Mouse (Mus musculus) midbrain, postnatal 0 days (tissue): ENCODE results near the gene Hif3a. TPM values are rescaled to one million over a fixed set of nuclear protein-coding genes. Genes with fewer than 3 reads are reported as not detected.

Source experiments
- ATAC-seq: fragments of 200-750 bp; cut with Nextera tagmentation; 2 replicates; pipeline ENCODE4 v1.8.0; 2017; ENCODE audit warnings: moderate number of reproducible peaks, mild to moderate bottlenecking, moderate TSS enrichment, moderate library complexity; ENCODE audit not compliant: low FRiP score
- DNase-seq: peaks from one replicate; pipeline ENCODE4 v3.0.0-alpha.2; 2015; ENCODE audit warnings: low spot score
- H3K27ac ChIP-seq: fragments of 300-500 bp; sonication (generic); 2 replicates; pipeline ENCODE4 v1.5.1; 2014; ENCODE audit warnings: low read depth, mild to moderate bottlenecking, low read length, mixed read lengths
- H3K27me3 ChIP-seq: fragments of 300-500 bp; sonication (generic); 2 replicates; pipeline ENCODE4 v1.6.1; 2014; ENCODE audit warnings: low read length, control low read depth, mixed read lengths; ENCODE audit not compliant: insufficient read depth
- H3K36me3 ChIP-seq: fragments of 300-500 bp; sonication (generic); 2 replicates; pipeline ENCODE4 v1.6.1; 2014; ENCODE audit warnings: low read length, control low read depth, mixed read lengths; ENCODE audit not compliant: insufficient read depth
- H3K4me1 ChIP-seq: fragments of 300-500 bp; sonication (generic); 2 replicates; pipeline ENCODE4 v1.6.1; 2014; ENCODE audit warnings: mild to moderate bottlenecking, control low read depth, antibody characterized with exemption, low read length, mixed read lengths; ENCODE audit not compliant: insufficient read depth
- H3K4me2 ChIP-seq: fragments of 300-500 bp; sonication (generic); 2 replicates; pipeline ENCODE4 v1.6.1; 2014; ENCODE audit warnings: low read depth, mild to moderate bottlenecking, low read length, mixed read lengths; ENCODE audit not compliant: poor library complexity, severe bottlenecking
- H3K4me3 ChIP-seq: fragments of 300-500 bp; sonication (generic); 2 replicates; pipeline ENCODE4 v1.5.1; 2014; ENCODE audit warnings: low read depth, mild to moderate bottlenecking, low read length, moderate library complexity
- H3K9ac ChIP-seq: fragments of 300-500 bp; sonication (generic); replicated peaks from 2 replicates; pipeline ENCODE4 v1.6.1; 2014; ENCODE audit warnings: mild to moderate bottlenecking, low read length, moderate library complexity, mixed read lengths; ENCODE audit not compliant: poor library complexity, severe bottlenecking
- H3K9me3 ChIP-seq: fragments of 300-500 bp; sonication (generic); 2 replicates; pipeline ENCODE4 v1.6.1; 2016; ENCODE audit warnings: low read length, control low read depth
- CTCF ChIP-seq: IDR thresholded peaks from 2 replicates; pipeline ENCODE4 v1.5.1; 2016; ENCODE audit warnings: antibody characterized with exemption, mild to moderate bottlenecking
- WGBS: fragments of 180-500 bp; shearing (Covaris S2); extraction: QIAGEN DNeasy Blood & Tissue Kit; methylation state at CpG from one replicate; pipeline ENCODE4 v1.1.7; 2014; 5-methylcytosine and 5-hydroxymethylcytosine counted together
- polyA plus RNA-seq: library from polyadenylated mRNA; unstranded; fragments of >200 nt; fragmentation: Nextera tagmentation; extraction: Ambion mirVana; gene quantifications from 2 replicates; pipeline ENCODE4 v1.2.1, GENCODE M21; 2015
- total RNA-seq: library from RNA; depleted of rRNA; stranded (reverse); fragments of >200 nt; gene quantifications from 2 replicates; pipeline ENCODE4 v1.2.3, GENCODE M21; 2014

Gene Hif3a
- total and polyA plus RNA-seq, 2 experiments from 2014 or later: 2.7 to 13.6 TPM

GRCm38 (mm10) chr7:17027588-17028343, 34.5 kb downstream of the Hif3a start, which contains the start of gene Ppp5c:
Gene Ppp5c, minus strand, starts transcription at chr7:17027924.
- TF ChIP-seq CTCF: no peak
- peak within 1 kb of the TSS; percentile 78 for H3K27ac ChIP-seq
- H3K36me3 ChIP-seq: peaks cover 5% of the 10 kb centered on the region; the same call in 1 of the 2 replicates
- no peaks in the 10 kb centered on the region for H3K27me3 ChIP-seq
- WGBS: under 1% methylated on average over 55 of the region's 58 CpGs
- DNase-seq (peak; percentile 95), ATAC-seq (peak; percentile 85)
- H3K4me3 ChIP-seq: peak within 1 kb of the TSS; percentile 82
- H3K9ac ChIP-seq: peak within 1 kb of the TSS; percentile 91
- H3K4me2 ChIP-seq: peak within 1 kb of the TSS; percentile 62
- H3K9me3 ChIP-seq: no peaks in the 10 kb centered on the region
- peaks cover 12% of the 10 kb centered on the region for H3K4me1 ChIP-seq

GRCm38 (mm10) chr7:17026710-17027587, 35.3 kb downstream of the Hif3a start:
- Histone ChIP-seq H3K4me2 (peak overlapping the region; percentile 62), H3K4me1 (peaks cover 12% of the 10 kb centered on the region), H3K36me3 (peaks cover 13% of the 10 kb centered on the region), H3K27ac (peak overlapping the region; percentile 78), H3K9me3 (no peaks in the 10 kb centered on the region), H3K9ac (peak overlapping the region; percentile 91), H3K4me3 (peak overlapping the region; percentile 82), H3K27me3 (no peaks in the 10 kb centered on the region)
- WGBS: 7% methylated on average over 24 of the region's 24 CpGs
- DNase-seq (peak; percentile 87), ATAC-seq (peak; percentile 70)
- TF ChIP-seq CTCF: peak; percentile 75

GRCm38 (mm10) chr7:17025896-17026622, 36.2 kb downstream of the Hif3a start:
- TF ChIP-seq CTCF: no peak
- Histone ChIP-seq H3K36me3 (peaks cover 22% of the 10 kb centered on the region), H3K27me3 (no peaks in the 10 kb centered on the region), H3K4me3 (peak overlapping the region; percentile 82), H3K4me1 (peaks cover 12% of the 10 kb centered on the region), H3K27ac (no peak overlapping the region), H3K4me2 (peak overlapping the region; percentile 62), H3K9me3 (no peaks in the 10 kb centered on the region), H3K9ac (no peak overlapping the region)
- 75% methylated on average over 9 of the region's 9 CpGs for WGBS
- ATAC-seq (no peak), DNase-seq (no peak)

- no peaks in the 10 kb centered on the region for H3K9me3 ChIP-seq
- H3K27me3 ChIP-seq: no peaks in the 10 kb centered on the region
- H3K4me1 ChIP-seq: peaks cover 12% of the 10 kb centered on the region
- H3K27ac ChIP-seq: no peak overlapping the region
- DNase-seq (no peak), ATAC-seq (no peak)
- H3K4me3 ChIP-seq: no peak overlapping the region
- peaks cover 28% of the 10 kb centered on the region for H3K36me3 ChIP-seq
- H3K9ac ChIP-seq: no peak overlapping the region
- 81% methylated on average over 4 of the region's 4 CpGs for WGBS
- H3K4me2 ChIP-seq: no peak overlapping the region
- TF ChIP-seq CTCF: no peak
Observed at GRCm38 (mm10) chr7:17025505-17025894, 36.7 kb downstream of the Hif3a start.

- TF ChIP-seq CTCF: no peak
- Histone ChIP-seq H3K9ac (no peak overlapping the region), H3K9me3 (no peaks in the 10 kb centered on the region), H3K4me2 (no peak overlapping the region), H3K4me3 (no peak overlapping the region), H3K27ac (no peak overlapping the region), H3K4me1 (peaks cover 12% of the 10 kb centered on the region), H3K27me3 (no peaks in the 10 kb centered on the region), H3K36me3 (peaks cover 33% of the 10 kb centered on the region)
- DNase-seq (no peak), ATAC-seq (no peak)
- WGBS: 86% methylated on average over 10 of the region's 10 CpGs
Observed at GRCm38 (mm10) chr7:17024814-17025504, 37.3 kb downstream of the Hif3a start.
